Mouse (Mus musculus) bone marrow macrophage, adult 2 months (primary cell): Measurements from ENCODE around the gene N4bp2.

Experiments used
- CTCF ChIP-seq: IDR thresholded peaks from 2 replicates; pipeline ENCODE4 v1.5.1; 2012; ENCODE audit warnings: low read depth, mild to moderate bottlenecking, low read length, moderate library complexity
- POLR2A ChIP-seq: IDR thresholded peaks from 2 replicates; pipeline ENCODE4 v1.6.1; 2012; ENCODE audit warnings: mild to moderate bottlenecking, low read depth, low read length, borderline replicate concordance

GRCm38 (mm10) chr5:65757110-65757509, 6.2 kb upstream of the N4bp2 start:
- TF ChIP-seq POLR2A (no peak), CTCF (no peak)
